Mouse (Mus musculus) megakaryocyte, embryonic 14.5 days (primary cell): ENCODE measurements around the gene C1qtnf7.

Source experiments
- FLI1 ChIP-seq: IDR thresholded peaks from 2 replicates; pipeline ENCODE4 v1.6.1; 2012; ENCODE audit warnings: low read length, inconsistent platforms, mixed read lengths
- GATA1 ChIP-seq: IDR thresholded peaks from 3 replicates; pipeline ENCODE4 v1.6.1; 2012; ENCODE audit warnings: mixed read lengths, low read length, inconsistent platforms, borderline replicate concordance

GRCm38 (mm10) chr5:43549951-43550350 lies 34.6 kb downstream of the C1qtnf7 start:
- TF ChIP-seq FLI1 (no peak), GATA1 (no peak)
